Mouse (Mus musculus) G1E (cell line): ENCODE data around the gene 3110009E18Rik. TPM values are rescaled to one million over a fixed set of nuclear protein-coding genes. Genes with fewer than 3 reads are reported as not detected.
A peak's percentile ranks its signal among the peaks of the same experiment; 100 is the strongest.

Source experiments
- ATAC-seq: 2 replicates; pipeline ENCODE4 v1.8.0; 2016; ENCODE audit warnings: mild to moderate bottlenecking; ENCODE audit not compliant: insufficient number of reproducible peaks, poor library complexity, low FRiP score, severe bottlenecking; ENCODE audit errors: extremely low read depth
- DNase-seq: peaks from one replicate; pipeline ENCODE4 v3.0.0; 2012; ENCODE audit warnings: low spot score
- H3K27me3 ChIP-seq: 2 replicates; pipeline ENCODE4 v1.6.1; 2012; ENCODE audit warnings: mild to moderate bottlenecking, low read length, inconsistent platforms; ENCODE audit not compliant: insufficient read depth
- H3K36me3 ChIP-seq: replicated peaks from 2 replicates; pipeline ENCODE3; 2012; ENCODE audit warnings: mild to moderate bottlenecking, inconsistent platforms
- H3K4me1 ChIP-seq: 2 replicates; pipeline ENCODE4 v1.6.1; 2012; ENCODE audit warnings: low read depth, low read length, inconsistent platforms, mixed read lengths; ENCODE audit not compliant: insufficient read depth
- H3K4me3 ChIP-seq: 2 replicates; pipeline ENCODE4 v1.5.1; 2012; ENCODE audit warnings: low read depth, mild to moderate bottlenecking, inconsistent platforms, low read length, moderate library complexity, mixed read lengths
- H3K9me3 ChIP-seq: replicated peaks from 2 replicates; pipeline ENCODE4 v1.6.1; 2012; ENCODE audit warnings: inconsistent platforms
- CTCF ChIP-seq: IDR thresholded peaks from 2 replicates; pipeline ENCODE4 v1.5.1; 2012; ENCODE audit warnings: low read depth, low read length, inconsistent platforms, mixed read lengths
- GATA1 ChIP-seq: IDR thresholded peaks from 2 replicates; pipeline ENCODE4 v1.6.1; 2012; ENCODE audit warnings: borderline replicate concordance, low read length, inconsistent platforms, mixed read lengths
- GATA2 ChIP-seq: IDR thresholded peaks from 2 replicates; pipeline ENCODE4 v1.6.1; 2012; ENCODE audit warnings: low read depth, low read length, inconsistent platforms, borderline replicate concordance
- POLR2AphosphoS5 ChIP-seq: IDR thresholded peaks from 2 replicates; pipeline ENCODE4 v1.6.1; 2012; ENCODE audit warnings: low read depth, low read length, inconsistent platforms; ENCODE audit not compliant: insufficient replicate concordance
- TAL1 ChIP-seq: conservative IDR thresholded peaks from 2 replicates; pipeline ENCODE4 v1.6.1; 2012; ENCODE audit warnings: low read depth, low read length, inconsistent platforms, mixed read lengths
- polyA plus RNA-seq: library from polyadenylated mRNA; stranded (reverse); fragments of >175 nt; gene quantifications from 2 replicates; pipeline ENCODE4 v1.2.3, GENCODE M21; 2012
- total RNA-seq, 2 experiments: library from RNA; stranded (forward) in 1 of 2; stranded (reverse) in 1 of 2; fragments of 200-1000 nt in 1 of 2; fragments of >200 nt in 1 of 2; fragmentation: Nextera tagmentation in 1 of 2; gene quantifications; 2 replicates each; pipeline ENCODE4 v1.2.3; 2014 to 2017

Gene 3110009E18Rik
- total and polyA plus RNA-seq, 3 experiments, result 7.5 to 24.9 (median 15.0) TPM

DNA sequence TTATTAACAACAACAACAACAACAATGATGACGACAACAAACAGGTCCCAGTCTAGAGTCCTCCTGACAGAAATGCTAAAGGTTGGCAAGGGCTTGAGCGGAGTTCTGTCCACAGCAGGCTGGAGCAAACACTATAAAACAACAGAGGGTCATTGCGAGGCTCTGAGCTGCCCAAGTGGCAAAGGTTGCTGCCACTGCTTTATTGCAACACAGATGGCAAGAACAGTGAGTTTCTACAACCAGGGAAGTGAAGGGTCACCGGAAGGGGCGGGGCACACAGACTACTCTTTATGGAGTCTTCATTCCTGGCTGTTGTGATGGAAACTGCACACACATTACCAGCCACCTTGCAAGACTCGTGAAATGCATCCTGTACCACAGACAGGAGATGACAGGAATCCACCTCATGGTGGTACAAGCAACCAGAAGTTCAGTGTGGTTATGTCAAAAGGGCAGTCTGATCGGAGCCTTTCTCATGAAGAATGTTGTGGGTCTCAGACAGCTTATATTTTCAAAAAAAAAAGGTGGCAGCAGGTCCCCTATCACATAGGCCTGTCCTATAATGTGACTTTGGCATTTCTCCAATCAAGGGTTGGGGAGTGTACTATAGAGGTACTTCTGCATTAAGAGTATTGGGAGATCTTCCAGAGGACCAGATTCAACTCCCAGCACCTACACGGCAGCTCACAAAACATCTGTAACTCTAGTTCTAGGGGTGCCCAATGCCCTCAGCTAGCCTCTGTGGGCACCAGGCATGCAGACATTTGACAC lies 20.3 kb upstream of the 3110009E18Rik start:
- ATAC-seq (no peak), DNase-seq (no peak)
- Histone ChIP-seq H3K27me3 (peaks cover 11% of the 10 kb centered on the region), H3K4me1 (no peaks in the 10 kb centered on the region; the same call in 1 of the 2 replicates), H3K36me3 (no peaks in the 10 kb centered on the region), H3K9me3 (no peaks in the 10 kb centered on the region), H3K4me3 (no peak overlapping the region)
- TF ChIP-seq CTCF (no peak), TAL1 (no peak), POLR2AphosphoS5 (no peak), GATA1 (no peak), GATA2 (no peak)

DNA sequence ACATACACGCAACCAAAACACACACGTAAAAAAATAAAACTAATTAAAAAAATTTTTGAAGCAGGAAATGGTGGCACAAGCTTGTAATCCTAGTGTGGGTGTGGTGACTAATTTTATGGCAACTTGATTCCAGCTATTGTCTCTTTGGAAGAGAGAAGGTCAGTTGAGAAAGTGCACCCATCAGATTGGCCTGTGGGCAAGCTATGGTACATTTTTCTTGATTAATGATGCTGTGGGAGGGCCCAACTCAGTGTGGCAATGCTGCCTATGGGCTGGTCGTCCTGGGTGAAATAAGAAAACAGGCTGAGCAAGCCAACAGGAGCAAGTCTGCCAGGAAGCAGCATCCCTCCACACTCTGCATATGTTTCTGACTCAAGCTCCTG lies 19.8 kb upstream of the 3110009E18Rik start:
- ATAC-seq (no peak), DNase-seq (no peak)
- TF ChIP-seq GATA1, result no peak
- no peak for TF ChIP-seq GATA2
- TF ChIP-seq POLR2AphosphoS5, result no peak
- no peak for TF ChIP-seq TAL1
- TF ChIP-seq CTCF, result no peak
- Histone ChIP-seq H3K4me3 (no peak overlapping the region), H3K27me3 (peaks cover 11% of the 10 kb centered on the region), H3K36me3 (no peaks in the 10 kb centered on the region), H3K9me3 (no peaks in the 10 kb centered on the region), H3K4me1 (no peaks in the 10 kb centered on the region; the same call in 1 of the 2 replicates)

DNA sequence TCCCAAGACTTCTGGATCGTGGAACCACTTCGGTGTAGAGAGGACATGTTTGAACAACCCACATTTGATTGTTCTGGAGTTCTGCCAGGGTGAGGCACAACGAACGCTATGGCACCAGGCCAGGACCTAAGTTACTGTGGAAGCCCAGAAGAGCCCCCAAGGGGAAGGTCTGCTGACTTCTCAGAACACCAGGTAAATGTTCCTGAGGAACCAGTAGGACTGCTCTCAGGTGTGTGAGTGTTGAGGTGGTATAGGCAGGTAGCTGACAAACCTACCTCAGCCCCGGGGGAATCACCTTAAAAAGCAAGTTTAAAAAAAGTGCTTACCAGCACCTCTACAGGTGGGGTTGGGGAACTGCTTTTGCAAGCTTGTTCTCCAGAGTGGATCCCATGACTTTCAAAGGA lies 15.4 kb upstream of the 3110009E18Rik start:
- ATAC-seq, result no peak

DNA sequence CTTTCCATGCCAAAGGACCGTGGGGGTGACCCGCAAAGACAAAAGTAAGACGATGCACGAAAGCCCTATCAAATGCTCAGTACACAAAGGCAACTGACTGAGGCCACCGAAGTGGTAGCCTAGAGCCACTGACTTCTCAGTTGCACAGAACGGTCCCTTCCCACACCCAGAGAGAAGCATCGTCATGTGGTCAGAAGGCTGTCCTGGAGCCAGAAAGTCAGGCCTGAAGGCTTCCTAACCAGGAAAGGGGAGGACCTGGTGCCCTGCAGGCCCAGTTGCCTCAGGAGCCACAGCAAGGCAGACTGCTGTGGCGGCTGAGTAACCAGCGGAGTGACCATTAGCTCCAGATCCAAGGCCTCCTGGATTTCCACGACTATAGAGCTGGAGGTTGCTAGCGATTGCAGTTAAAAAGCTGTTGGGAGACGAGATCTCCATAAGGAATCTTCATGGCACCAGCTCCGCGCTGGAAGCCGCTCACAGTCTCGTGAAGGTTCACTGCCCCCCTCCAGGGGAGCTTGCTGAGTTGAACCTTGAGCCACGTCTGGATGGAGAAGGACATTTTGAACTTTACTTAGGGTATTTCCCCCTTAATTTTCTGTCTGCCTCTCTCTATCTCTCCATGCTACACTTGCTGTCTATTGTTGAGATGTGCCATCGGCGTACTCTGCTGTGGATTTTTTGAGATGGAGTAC lies 11.1 kb upstream of the 3110009E18Rik start:
- peaks cover 7% of the 10 kb centered on the region for H3K9me3 ChIP-seq
- peaks cover 42% of the 10 kb centered on the region for H3K36me3 ChIP-seq
- DNase-seq (no peak), ATAC-seq (no peak)
- H3K27me3 ChIP-seq, result no peaks in the 10 kb centered on the region; the same call in 1 of the 2 replicates
- TF ChIP-seq CTCF (no peak), TAL1 (no peak), GATA2 (no peak), POLR2AphosphoS5 (no peak), GATA1 (no peak)
- H3K4me3 ChIP-seq, result no peak overlapping the region
- H3K4me1 ChIP-seq, result peaks cover 17% of the 10 kb centered on the region

More for the DNA sequence above, 15.4 kb upstream of the 3110009E18Rik start:
- H3K9me3 ChIP-seq, result no peaks in the 10 kb centered on the region
- no peaks in the 10 kb centered on the region for H3K36me3 ChIP-seq
- TF ChIP-seq CTCF, result no peak
- no peak for TF ChIP-seq GATA2
- TF ChIP-seq POLR2AphosphoS5, result no peak
- no peak for TF ChIP-seq TAL1
- TF ChIP-seq GATA1, result no peak
- H3K4me3 ChIP-seq, result no peak overlapping the region
- DNase-seq, result no peak
- no peaks in the 10 kb centered on the region; the same call in 1 of the 2 replicates for H3K4me1 ChIP-seq
- H3K27me3 ChIP-seq, result peaks cover 11% of the 10 kb centered on the region

DNA sequence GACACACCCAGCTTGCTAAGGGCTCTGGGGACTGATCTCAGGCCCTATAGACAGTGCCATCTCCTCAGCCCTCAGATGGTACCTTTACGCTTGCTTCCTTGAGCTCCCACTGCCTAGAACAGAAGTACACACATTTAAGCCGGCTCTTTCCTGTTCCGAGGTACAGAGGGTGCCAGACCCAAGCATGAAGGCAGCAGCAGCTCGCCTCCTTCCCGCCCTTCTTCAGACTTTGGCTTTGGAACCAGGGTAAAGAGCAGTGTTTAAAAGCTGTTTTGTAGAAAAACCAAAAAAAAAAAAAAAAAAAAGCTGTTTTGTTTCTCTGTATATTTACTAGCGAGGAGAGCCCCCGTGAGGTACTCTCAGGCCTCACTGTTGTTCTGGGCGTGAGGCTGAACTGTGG lies 9.2 kb upstream of the 3110009E18Rik start:
- H3K36me3 ChIP-seq, result peaks cover 60% of the 10 kb centered on the region
- H3K9me3 ChIP-seq, result peaks cover 17% of the 10 kb centered on the region
- H3K4me1 ChIP-seq, result peaks cover 17% of the 10 kb centered on the region
- H3K4me3 ChIP-seq, result no peak overlapping the region
- ATAC-seq, result no peak
- no peak for TF ChIP-seq GATA1
- no peak for TF ChIP-seq POLR2AphosphoS5
- no peak for TF ChIP-seq GATA2
- no peak for TF ChIP-seq TAL1
- TF ChIP-seq CTCF, result no peak
- H3K27me3 ChIP-seq, result no peaks in the 10 kb centered on the region; the same call in 1 of the 2 replicates
- DNase-seq, result no peak

DNA sequence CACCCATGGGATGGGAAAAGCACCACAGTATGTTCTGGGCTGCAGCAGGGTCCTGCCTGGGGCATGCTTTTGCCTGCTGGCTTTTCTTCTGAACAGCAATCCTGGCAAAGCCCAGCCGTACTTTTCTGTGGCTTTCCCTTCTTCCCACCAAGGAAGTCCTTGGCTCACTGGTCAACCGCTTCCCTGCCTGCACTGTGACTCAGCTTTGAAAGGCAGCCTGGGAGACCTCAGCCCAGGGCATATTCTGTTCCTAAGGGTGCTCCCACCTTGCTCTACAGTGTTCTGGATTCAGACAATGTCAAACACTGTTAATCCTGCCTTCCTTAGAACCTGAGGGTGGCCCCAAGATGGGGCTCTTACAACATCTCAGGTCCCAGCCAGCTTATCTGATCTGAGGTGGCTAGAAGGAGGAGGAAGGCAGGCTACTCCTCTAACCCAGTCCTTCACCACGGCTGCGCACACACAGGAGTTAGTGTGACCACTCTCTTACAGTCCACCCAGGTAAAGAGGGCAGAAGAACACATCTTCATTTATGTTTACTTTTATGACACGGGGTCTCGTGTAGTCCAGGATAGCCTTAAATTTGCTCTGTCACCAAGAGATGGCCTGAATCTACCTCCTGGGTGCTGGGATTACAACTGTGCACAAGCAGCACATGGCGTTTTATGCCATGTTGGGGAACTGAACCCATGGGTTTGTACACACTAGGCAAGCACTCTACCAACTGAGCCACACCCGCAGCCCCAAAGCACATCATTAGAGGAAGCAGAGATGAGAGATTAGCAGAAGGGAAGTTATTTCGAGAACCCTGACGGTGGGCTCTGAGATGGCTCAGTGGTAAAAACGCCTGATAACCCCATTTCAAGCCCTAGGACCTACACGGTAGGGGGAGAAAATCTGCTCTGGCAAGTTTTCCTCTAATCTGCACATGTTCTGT lies 8.5 kb upstream of the 3110009E18Rik start:
- ATAC-seq (peak; percentile 46), DNase-seq (no peak)
- Histone ChIP-seq H3K36me3 (peaks cover 68% of the 10 kb centered on the region), H3K4me3 (no peak overlapping the region), H3K9me3 (peaks cover 17% of the 10 kb centered on the region), H3K27me3 (no peaks in the 10 kb centered on the region; the same call in 1 of the 2 replicates), H3K4me1 (peaks cover 19% of the 10 kb centered on the region)
- TF ChIP-seq POLR2AphosphoS5 (no peak), GATA1 (no peak), GATA2 (no peak), CTCF (no peak), TAL1 (no peak)
